Mouse (Mus musculus) ES-Bruce4 (cell line): ENCODE measurements at regions not wholly inside any gene's neighbourhood (a gene's known extent, or its start where the extent isn't known, plus 50 kb on each side); places are given as distances from the start of the nearest gene placed in this dataset.

Experiments used
- H3K27ac ChIP-seq: 2 replicates; pipeline ENCODE4 v1.5.1; 2012; ENCODE audit warnings: low read length, inconsistent platforms; ENCODE audit not compliant: insufficient read depth
- H3K27me3 ChIP-seq: 2 replicates; pipeline ENCODE4 v1.6.1; 2012; ENCODE audit warnings: mild to moderate bottlenecking, low read length, inconsistent platforms; ENCODE audit not compliant: control insufficient read depth, poor library complexity, insufficient read depth, severe bottlenecking
- H3K36me3 ChIP-seq: 2 replicates; pipeline ENCODE4 v1.6.1; 2012; ENCODE audit warnings: inconsistent platforms, mild to moderate bottlenecking, low read length, moderate library complexity; ENCODE audit not compliant: control insufficient read depth, poor library complexity, insufficient read depth, severe bottlenecking
- H3K4me1 ChIP-seq: one replicate; pipeline ENCODE4 v1.8.1; 2011; ENCODE audit warnings: low read length; ENCODE audit not compliant: control insufficient read depth, insufficient read depth
- H3K4me3 ChIP-seq: 2 replicates; pipeline ENCODE4 v1.5.1; 2011; ENCODE audit warnings: low read depth, mild to moderate bottlenecking, low read length
- H3K9ac ChIP-seq: 2 replicates; pipeline ENCODE4 v1.6.1; 2012; ENCODE audit warnings: low read depth, mild to moderate bottlenecking, inconsistent platforms; ENCODE audit not compliant: poor library complexity, severe bottlenecking
- H3K9me3 ChIP-seq: replicated peaks from 2 replicates; pipeline ENCODE4 v1.6.1; 2012; ENCODE audit warnings: mild to moderate bottlenecking, low read length, inconsistent platforms; ENCODE audit not compliant: control insufficient read depth, poor library complexity, insufficient read depth, severe bottlenecking
- CTCF ChIP-seq: IDR thresholded peaks from one replicate; pipeline ENCODE4 v1.8.1; 2011; ENCODE audit warnings: low read depth, low read length
- EP300 ChIP-seq: IDR thresholded peaks from 2 replicates; pipeline ENCODE4 v1.6.1; 2011; ENCODE audit warnings: low read depth, low read length; ENCODE audit not compliant: insufficient read depth
- POLR2A ChIP-seq: IDR thresholded peaks from one replicate; pipeline ENCODE4 v1.8.1; 2011; ENCODE audit warnings: low read length; ENCODE audit not compliant: insufficient read depth

- Histone ChIP-seq H3K9ac (no peak overlapping the region), H3K27me3 (no peaks in the 10 kb centered on the region), H3K27ac (no peak overlapping the region), H3K36me3 (no peaks in the 10 kb centered on the region), H3K4me1 (no peaks in the 10 kb centered on the region), H3K4me3 (no peak overlapping the region), H3K9me3 (no peaks in the 10 kb centered on the region)
- TF ChIP-seq EP300, result no peak
- no peak for TF ChIP-seq CTCF
- no peak for TF ChIP-seq POLR2A
Measured at GRCm38 (mm10) chr7:116816494-116816893, 312.3 kb downstream of the Nucb2 start.

- no peaks in the 10 kb centered on the region for H3K27me3 ChIP-seq
- no peak for TF ChIP-seq CTCF
- no peak for TF ChIP-seq POLR2A
- TF ChIP-seq EP300, result no peak
Measured at GRCm38 (mm10) chr7:116817991-116818390, 313.8 kb downstream of the Nucb2 start.

GRCm38 (mm10) chr7:116820613-116821012 is 316.4 kb downstream of the Nucb2 start:
- no peaks in the 10 kb centered on the region for H3K27me3 ChIP-seq
- no peak overlapping the region for H3K9ac ChIP-seq
- H3K36me3 ChIP-seq, result no peaks in the 10 kb centered on the region
- TF ChIP-seq CTCF (no peak), POLR2A (no peak), EP300 (no peak)
- H3K4me1 ChIP-seq, result no peaks in the 10 kb centered on the region
- no peak overlapping the region for H3K27ac ChIP-seq
- no peaks in the 10 kb centered on the region for H3K9me3 ChIP-seq
- H3K4me3 ChIP-seq, result no peak overlapping the region

More at GRCm38 (mm10) chr7:116817991-116818390, 313.8 kb downstream of the Nucb2 start:
- Histone ChIP-seq H3K4me1 (no peaks in the 10 kb centered on the region), H3K9ac (no peak overlapping the region), H3K4me3 (no peak overlapping the region), H3K27ac (no peak overlapping the region), H3K36me3 (no peaks in the 10 kb centered on the region), H3K9me3 (no peaks in the 10 kb centered on the region)

- no peaks in the 10 kb centered on the region for H3K4me1 ChIP-seq
- TF ChIP-seq CTCF, result no peak
- no peak for TF ChIP-seq EP300
- TF ChIP-seq POLR2A, result no peak
- H3K4me3 ChIP-seq, result no peak overlapping the region
- no peak overlapping the region for H3K9ac ChIP-seq
- H3K9me3 ChIP-seq, result no peaks in the 10 kb centered on the region
- no peak overlapping the region for H3K27ac ChIP-seq
- H3K36me3 ChIP-seq, result no peaks in the 10 kb centered on the region
- no peaks in the 10 kb centered on the region for H3K27me3 ChIP-seq
Measured at GRCm38 (mm10) chr7:116842894-116843293, 338.7 kb downstream of the Nucb2 start.

GRCm38 (mm10) chr7:116847846-116848730 is 343.9 kb downstream of the Nucb2 start:
- no peak overlapping the region for H3K9ac ChIP-seq
- no peaks in the 10 kb centered on the region for H3K4me1 ChIP-seq
- no peaks in the 10 kb centered on the region for H3K9me3 ChIP-seq
- no peak for TF ChIP-seq POLR2A
- TF ChIP-seq CTCF, result no peak
- TF ChIP-seq EP300, result no peak
- no peak overlapping the region for H3K4me3 ChIP-seq
- no peaks in the 10 kb centered on the region for H3K36me3 ChIP-seq
- no peaks in the 10 kb centered on the region for H3K27me3 ChIP-seq
- no peak overlapping the region for H3K27ac ChIP-seq

- H3K27me3 ChIP-seq, result no peaks in the 10 kb centered on the region
Measured at GRCm38 (mm10) chr7:116853351-116853750, 349.2 kb downstream of the Nucb2 start.

More at GRCm38 (mm10) chr7:116853351-116853750, 349.2 kb downstream of the Nucb2 start:
- Histone ChIP-seq H3K4me1 (no peaks in the 10 kb centered on the region), H3K4me3 (no peak overlapping the region), H3K36me3 (no peaks in the 10 kb centered on the region), H3K9ac (no peak overlapping the region), H3K27ac (no peak overlapping the region), H3K9me3 (no peaks in the 10 kb centered on the region)
- TF ChIP-seq EP300 (no peak), POLR2A (no peak), CTCF (no peak)
